Comparison of ENCODE assay signal across 25 mouse cellular contexts in the genomic region with DNA sequence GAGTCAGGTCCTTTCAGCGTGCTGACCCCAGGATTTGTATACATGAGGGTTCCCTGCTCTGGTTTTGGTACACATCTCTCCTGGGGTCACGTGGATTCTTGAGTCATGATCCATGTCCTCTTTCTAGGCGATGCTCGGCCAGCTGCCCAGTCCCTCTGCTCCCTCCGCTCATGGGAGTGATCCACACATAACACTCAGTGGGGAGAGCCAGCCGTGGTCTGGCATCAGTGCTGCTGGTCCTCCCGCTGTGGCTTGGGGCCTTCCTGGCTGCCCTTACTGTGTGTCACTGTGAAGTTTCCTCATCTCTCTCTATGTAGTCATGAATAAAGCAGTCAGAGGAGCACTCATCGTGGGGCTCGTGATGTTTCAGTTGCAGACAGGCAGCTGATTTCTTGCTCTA. TPM values are rescaled to one million over a fixed set of nuclear protein-coding genes. Genes with fewer than 3 reads are reported as not detected.
DNase-seq lines count a peak whose midpoint lies in the region; ATAC-seq lines count a peak whose summit lies in the region.
"Had no signal": no experiment of that assay in that cellular context is flagged by ENCODE, and none has a peak within 500 bp of the region (broad histone marks: within the 10 kb centered on the region; RNA-seq: fewer than 3 reads in every experiment).

No protein-coding gene starts in this region.

- H3K79me2 ChIP-seq in macrophage (ENCODE audit: inconsistent target): peaks cover 4% of the 10 kb centered on the region; the same call in 1 of the 2 replicates

- peaks cover 5% of the 10 kb centered on the region; the same call in 1 of the 2 replicates for H3K4me1 ChIP-seq in liver, embryonic 12.5 days
- H3K4me1 ChIP-seq: embryonic facial prominence, embryonic 15.5 days; forebrain, embryonic 10.5 days; forebrain, embryonic 15.5 days; heart, embryonic 13.5 days; hindbrain, embryonic 12.5 days had no signal

- 66% methylated on average over 9 of the region's 9 CpGs for WGBS in macrophage (ENCODE audit: missing documents)
- 86% methylated on average over 9 of the region's 9 CpGs for WGBS in liver, embryonic 12.5 days (ENCODE audit: insufficient replicate concordance)

- H3K4me2 ChIP-seq in liver, embryonic 12.5 days: no peak overlapping the region
- H3K4me2 ChIP-seq: embryonic facial prominence, embryonic 15.5 days; forebrain, embryonic 15.5 days; heart, embryonic 13.5 days; hindbrain, embryonic 12.5 days had no signal

- H3K4me3 ChIP-seq in macrophage (ENCODE audit: inconsistent target): no peak overlapping the region
- H3K4me3 ChIP-seq in liver, embryonic 12.5 days: no peak overlapping the region
- H3K4me3 ChIP-seq: embryonic facial prominence, embryonic 15.5 days; erythroblast, embryonic 14.5 days; forebrain, embryonic 10.5 days; forebrain, embryonic 15.5 days; heart, embryonic 13.5 days; hindbrain, embryonic 12.5 days had no signal

- peak overlapping the region; percentile 3; the same call in 1 of the 2 replicates for H3K27ac ChIP-seq in macrophage
- H3K27ac ChIP-seq in liver, embryonic 12.5 days: no peak overlapping the region
- H3K27ac ChIP-seq: embryonic facial prominence, embryonic 15.5 days; forebrain, embryonic 10.5 days; forebrain, embryonic 15.5 days; heart, embryonic 13.5 days; hindbrain, embryonic 12.5 days had no signal

- no peaks in the 10 kb centered on the region for H3K27me3 ChIP-seq in liver, embryonic 12.5 days (replicated peaks)
- H3K27me3 ChIP-seq: embryonic facial prominence, embryonic 15.5 days; forebrain, embryonic 15.5 days; heart, embryonic 13.5 days; hindbrain, embryonic 12.5 days had no signal

- no peak overlapping the region for H3K9ac ChIP-seq in liver, embryonic 12.5 days
- H3K9ac ChIP-seq: embryonic facial prominence, embryonic 15.5 days; forebrain, embryonic 15.5 days; heart, embryonic 13.5 days; hindbrain, embryonic 12.5 days had no signal

- DNase-seq in adrenal gland, postnatal 14 days: peak; percentile 6
- DNase-seq in adrenal gland, postnatal 10 days: no peak
- peak; percentile 88 for DNase-seq in 3134 (ENCODE audit: extremely low read depth, insufficient read length, low spot score)
- DNase-seq in Muller cell, postnatal 12 days (ENCODE audit: inconsistent ontology term): peak; percentile 6
- no peak for DNase-seq in spleen, adult 18-20 months
- DNase-seq: adrenal gland, adult 2 months; cerebellum, adult 11 months; cerebellum, adult 8-10 months; cerebellum, postnatal 14 days; embryo, embryonic 11 days; heart, postnatal 4 days; kidney, adult 11 months had no signal

- ATAC-seq in frontal cortex, adult (ENCODE audit: low TSS enrichment): no peak
- ATAC-seq in liver, embryonic 12.5 days: no peak
- ATAC-seq: CD4-positive, CD25-positive, alpha-beta regulatory T cell, adult 4 months; forebrain, embryonic 15.5 days; hindbrain, embryonic 16.5 days; inflammation-experienced regulatory T-cells, adult 6 months had no signal

- no peaks in the 10 kb centered on the region for H3K9me3 ChIP-seq in liver, embryonic 12.5 days (replicated peaks)
- H3K9me3 ChIP-seq: embryonic facial prominence, embryonic 15.5 days; forebrain, embryonic 10.5 days; forebrain, embryonic 15.5 days; G1E; heart, embryonic 13.5 days; hindbrain, embryonic 12.5 days had no signal

- peaks cover 28% of the 10 kb centered on the region for H3K36me3 ChIP-seq in macrophage (ENCODE audit: inconsistent target)
- H3K36me3 ChIP-seq in liver, embryonic 12.5 days: peaks cover 45% of the 10 kb centered on the region

RNA-seq across cellular contexts. Expression of a gene that starts 18.9 kb away (rescaled TPM):
- 9.6 and 10.9 TPM in 2 replicates for total RNA-seq in adrenal gland, postnatal 14 days (2021)
- 10 to 100 TPM in 1 of 2 experiments, 1 to 10 TPM in 1; 8.8 to 13.4 TPM for total RNA-seq in adrenal gland, postnatal 10 days (2021)
- 10 to 100 TPM; 25.3 to 66.0 (median 46.9) TPM for total RNA-seq in macrophage (2018; cell fraction: chromatin; rRNA removed)
- 10 to 100 TPM in 3 of 26 experiments, 1 to 10 TPM in 23; 3.0 to 12.5 (median 7.2) TPM for total RNA-seq in macrophage (2018; cell fraction: cytosol; rRNA removed)
- total RNA-seq in macrophage (2018; cell fraction: nucleus; rRNA removed): 10 to 100 TPM; 15.3 to 51.4 (median 30.8) TPM
- polyA plus RNA-seq in macrophage (2018): 6.8 to 8.1 TPM (median 7.3 TPM) in 3 replicates
- polyA plus RNA-seq in liver, embryonic 12.5 days (2016; fragmentation: Nextera tagmentation; extraction: Ambion mirVana): 11.9 and 12.6 TPM in 2 replicates

RNA-seq across cellular contexts. Expression of a gene that starts 39.7 kb away (rescaled TPM):
- total RNA-seq in adrenal gland, postnatal 14 days (2021): 57.5 and 66.8 TPM in 2 replicates
- total RNA-seq in adrenal gland, postnatal 10 days (2021): 10 to 100 TPM; 61.6 to 73.9 TPM
- 100 to 1,000 TPM in 15 of 26 experiments, 10 to 100 TPM in 11; 24.7 to 170 (median 108) TPM for total RNA-seq in macrophage (2018; cell fraction: chromatin; rRNA removed)
- 10 to 100 TPM; 18.3 to 33.6 (median 25.9) TPM for total RNA-seq in macrophage (2018; cell fraction: cytosol; rRNA removed)
- total RNA-seq in macrophage (2018; cell fraction: nucleus; rRNA removed): 10 to 100 TPM; 21.5 to 70.8 (median 47.8) TPM
- polyA plus RNA-seq in macrophage (2018): 28.3 to 31.8 TPM (median 28.8 TPM) in 3 replicates
- 34.3 and 39.3 TPM in 2 replicates for polyA plus RNA-seq in liver, embryonic 12.5 days (2016; fragmentation: Nextera tagmentation; extraction: Ambion mirVana)

RNA-seq across cellular contexts. Expression of a gene that starts 52.7 kb away (rescaled TPM):
- total RNA-seq in adrenal gland, postnatal 14 days (2021): 10.7 and 12.5 TPM in 2 replicates
- total RNA-seq in adrenal gland, postnatal 10 days (2021): 10 to 100 TPM; 13.6 to 14.7 TPM
- 10 to 100 TPM; 10.9 to 66.7 (median 27.9) TPM for total RNA-seq in macrophage (2018; cell fraction: chromatin; rRNA removed)
- 10 to 100 TPM in 16 of 26 experiments, 1 to 10 TPM in 10; 6.7 to 18.7 (median 10.2) TPM for total RNA-seq in macrophage (2018; cell fraction: cytosol; rRNA removed)
- total RNA-seq in macrophage (2018; cell fraction: nucleus; rRNA removed): 10 to 100 TPM in 25 of 26 experiments, 1 to 10 TPM in 1; 10.0 to 77.8 (median 23.8) TPM
- 8.7 to 9.0 TPM (median 8.8 TPM) in 3 replicates for polyA plus RNA-seq in macrophage (2018)
- 25.3 and 26.3 TPM in 2 replicates for polyA plus RNA-seq in liver, embryonic 12.5 days (2016; fragmentation: Nextera tagmentation; extraction: Ambion mirVana)

Comparison
In these comparisons a context has a peak if more than half of its experiments do, and no peak if none do; other contexts are left out.
1. DNase-seq: peak in adrenal gland, postnatal 14 days (single experiment), 3134 (single experiment) and Muller cell, postnatal 12 days (single experiment); none in adrenal gland, postnatal 10 days (single experiment) and spleen, adult 18-20 months (0 of 2).